Mouse (Mus musculus) C2C12 (cell line): ENCODE data around the gene Nfx1.

ENCODE experiments used
- CTCF ChIP-seq: IDR thresholded peaks from one replicate; pipeline ENCODE4 v1.5.1; 2011; ENCODE audit not compliant: control insufficient read depth, insufficient read depth, insufficient read length
- USF1 ChIP-seq: IDR thresholded peaks from one replicate; pipeline ENCODE4 v1.6.1; 2011; ENCODE audit warnings: low read depth, mild to moderate bottlenecking, control low read depth, moderate library complexity

GRCm38 (mm10) chr4:40976651-40977050 is 5.9 kb downstream of the Nfx1 start:
- no peak for TF ChIP-seq CTCF
- no peak for TF ChIP-seq USF1
